Mouse (Mus musculus): Measurements from ENCODE around the gene Lfng. TPM values are rescaled to one million over a fixed set of nuclear protein-coding genes. Genes with fewer than 3 reads are reported as not detected.
A peak's percentile ranks its signal among the peaks of the same experiment; 100 is the strongest.

Lfng gene
- total RNA-seq, 2 experiments from 2014 or later = 20.3 to 30.8 TPM

- no peak for DNase-seq
These were observed 12.3 kb upstream of the Lfng start for GRCm38 (mm10) chr5:140594846-140595245.

- no peak for DNase-seq
These were observed 10.7 kb upstream of the Lfng start for GRCm38 (mm10) chr5:140596426-140596825.

DNA sequence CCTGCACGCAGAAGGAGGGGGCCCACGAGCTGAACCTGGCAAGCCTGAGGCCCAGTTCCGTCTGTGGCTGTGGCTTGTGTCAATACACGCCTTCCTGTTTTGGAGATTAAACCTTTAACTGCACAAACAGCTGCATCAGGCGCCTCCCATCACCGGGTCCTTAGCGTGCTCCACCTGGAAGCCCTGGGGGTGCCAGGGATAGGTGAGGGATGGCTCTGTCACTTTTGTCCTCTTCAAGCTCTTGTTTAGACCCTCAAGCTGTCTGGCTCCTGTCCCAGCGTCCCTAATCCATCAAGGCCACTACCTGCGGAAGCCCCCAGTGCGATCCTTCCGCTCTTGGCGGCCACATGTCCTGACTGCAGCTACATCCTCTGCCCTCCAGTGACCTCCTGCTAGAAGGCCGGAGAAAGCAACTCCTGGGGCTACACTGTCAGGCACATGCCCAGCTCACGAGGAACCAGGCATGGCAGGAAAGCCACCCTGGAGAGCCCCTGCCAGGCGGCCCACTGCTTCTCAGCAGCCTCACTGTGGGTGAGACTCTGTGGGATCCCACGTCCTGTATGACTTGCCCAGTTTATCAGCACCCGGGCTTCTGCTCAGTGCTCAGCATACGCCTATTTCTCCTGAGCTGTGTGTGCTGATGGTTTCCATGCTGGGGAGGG lies 10.1 kb upstream of the Lfng start:
- no peak for DNase-seq

DNA sequence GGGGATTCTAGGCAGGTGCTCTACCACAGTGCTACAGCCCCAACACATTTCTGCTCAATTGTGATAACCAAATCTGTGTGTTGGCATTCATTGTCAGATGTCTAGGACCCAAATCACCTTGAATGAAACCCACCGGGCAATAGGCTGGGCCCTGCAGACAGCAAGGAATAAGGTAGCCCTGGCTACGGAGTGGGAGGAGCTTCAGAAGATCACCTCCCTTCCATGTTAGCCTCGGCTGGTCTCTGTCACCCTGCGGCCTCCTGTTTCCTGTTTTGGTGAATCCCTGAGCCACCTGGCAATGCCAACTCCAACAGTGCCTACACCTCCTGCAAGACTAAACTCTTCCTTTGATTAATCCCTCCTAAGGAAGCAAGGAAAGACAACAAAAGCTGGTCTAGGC lies 9.3 kb upstream of the Lfng start:
- DNase-seq = no peak

DNA sequence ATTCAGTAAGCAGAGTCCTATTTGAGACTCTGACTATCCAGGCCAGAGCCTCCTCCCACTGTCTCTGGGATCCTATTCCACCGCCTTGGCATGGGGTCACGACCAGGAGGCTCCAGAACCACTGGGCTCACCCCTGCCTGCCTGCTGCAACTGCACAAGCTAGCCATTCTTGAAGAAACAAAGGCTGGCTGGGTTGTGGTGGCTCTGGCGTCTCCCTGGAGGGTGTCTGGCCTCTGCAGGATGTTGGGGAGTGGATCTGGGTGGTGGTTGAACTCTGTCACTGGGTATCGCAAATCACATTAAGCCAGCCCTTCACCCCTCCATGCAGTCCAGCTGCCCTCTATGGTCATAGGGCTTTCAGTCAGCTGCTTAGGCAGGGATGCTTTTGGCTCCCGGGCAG lies 7.2 kb upstream of the Lfng start:
- DNase-seq = no peak

DNA sequence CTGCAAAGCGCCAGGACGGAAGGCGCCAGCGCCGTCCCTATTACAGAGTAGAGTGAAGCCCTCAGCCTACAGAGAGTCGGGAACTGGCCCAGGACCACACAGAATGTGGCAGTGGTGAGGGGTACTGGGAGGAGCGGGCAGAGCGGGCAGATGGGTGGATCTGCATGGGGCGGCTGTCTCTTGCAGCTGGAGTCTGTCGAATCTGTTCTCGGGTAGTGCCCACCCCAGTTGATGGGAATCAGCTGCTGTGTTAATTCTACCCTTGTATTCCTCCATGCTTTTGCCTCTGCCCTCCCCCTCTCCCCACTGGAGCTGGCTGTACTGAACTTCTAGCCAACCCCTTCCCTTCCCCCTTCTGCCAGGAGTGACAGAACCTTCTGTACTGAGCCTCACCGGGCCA lies 5.4 kb upstream of the Lfng start:
- DNase-seq = no peak

DNA sequence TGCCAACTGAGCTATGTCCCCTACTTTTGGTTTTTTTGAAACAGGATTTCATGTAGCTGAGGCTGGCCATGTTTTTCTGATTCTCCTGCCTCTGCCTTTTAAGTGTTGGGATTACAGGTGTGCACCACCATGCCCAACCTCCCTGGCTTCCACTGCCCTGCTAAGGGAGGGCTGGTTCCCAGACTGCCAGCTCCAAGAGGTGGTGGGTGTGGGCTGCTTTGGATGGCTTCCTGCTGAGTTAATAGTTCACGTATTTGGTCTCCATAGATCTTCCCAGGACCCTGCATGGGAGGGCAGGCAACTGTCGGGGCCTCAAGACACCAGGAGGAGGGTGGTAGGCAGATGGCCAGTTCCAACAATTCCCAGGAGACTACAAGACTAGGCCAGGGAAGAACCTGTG lies 4.6 kb upstream of the Lfng start:
- DNase-seq = no peak

GRCm38 (mm10) chr5:140604386-140604785 lies 2.7 kb upstream of the Lfng start:
- no peak for DNase-seq

- DNase-seq = no peak
These were observed 1.9 kb upstream of the Lfng start for GRCm38 (mm10) chr5:140605228-140605627.

DNA sequence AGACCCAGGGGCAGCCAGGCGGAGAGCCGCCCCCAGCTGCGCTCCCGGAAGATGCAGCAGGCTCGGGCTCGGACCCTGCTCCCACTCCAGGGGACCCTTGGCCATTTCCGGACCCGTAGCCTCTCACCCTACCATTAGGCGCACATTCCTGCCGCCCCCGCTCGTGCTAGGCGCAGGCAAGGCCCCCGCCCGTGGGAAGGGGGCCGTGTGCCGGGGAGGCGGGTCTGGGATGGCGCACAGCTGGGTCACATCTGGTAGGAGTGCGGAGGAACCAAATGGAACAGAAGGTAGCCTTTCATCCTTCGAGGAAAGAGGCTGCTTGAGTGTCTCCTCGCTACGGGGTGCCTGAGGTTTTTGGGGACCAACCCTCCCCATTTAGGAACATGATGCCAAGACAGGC lies 734 bp upstream of the Lfng start:
- DNase-seq = no peak

DNA sequence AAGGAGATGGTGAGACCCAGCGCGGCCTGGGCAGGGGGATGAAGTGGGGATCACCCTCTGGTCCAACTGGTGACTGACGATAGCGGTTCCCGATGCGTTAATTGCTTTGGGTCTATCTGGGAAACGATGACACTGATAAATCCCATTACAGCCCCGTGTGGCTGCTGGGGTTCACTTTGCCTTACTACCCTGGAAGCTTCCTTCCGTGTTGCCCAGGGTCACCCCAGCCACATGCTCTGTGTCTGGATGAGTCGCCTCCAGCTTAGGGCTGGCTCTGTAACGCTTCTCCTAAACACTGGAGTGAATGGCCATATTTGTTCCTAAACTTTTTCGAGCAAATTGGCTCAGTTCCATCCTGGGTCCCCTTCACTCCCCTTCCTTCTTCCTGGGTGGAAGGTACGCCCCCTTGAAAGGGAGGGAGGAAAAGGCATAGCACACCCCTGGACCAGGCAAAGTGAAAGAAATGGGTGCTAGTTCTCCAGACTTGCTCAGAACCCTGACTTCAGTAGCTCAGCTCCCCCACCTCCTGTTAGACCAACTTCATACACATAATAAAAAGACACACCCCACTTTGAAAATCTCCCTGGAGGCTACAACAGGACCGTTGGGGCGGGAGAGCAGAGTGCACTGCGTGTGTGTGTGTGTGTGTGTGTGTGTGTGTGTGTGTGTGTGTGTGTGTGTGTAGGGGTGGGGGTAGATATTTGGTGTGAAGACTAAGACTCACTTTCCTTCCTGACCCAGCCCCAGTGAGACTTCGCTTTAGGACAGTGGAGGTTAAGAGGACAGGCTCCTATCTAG lies 915 bp downstream of the Lfng start:
- no peak for DNase-seq

- DNase-seq = peak in 1 of 2 experiments; percentile 61
These were observed 1.5 kb downstream of the Lfng start for GRCm38 (mm10) chr5:140608634-140609015.

DNA sequence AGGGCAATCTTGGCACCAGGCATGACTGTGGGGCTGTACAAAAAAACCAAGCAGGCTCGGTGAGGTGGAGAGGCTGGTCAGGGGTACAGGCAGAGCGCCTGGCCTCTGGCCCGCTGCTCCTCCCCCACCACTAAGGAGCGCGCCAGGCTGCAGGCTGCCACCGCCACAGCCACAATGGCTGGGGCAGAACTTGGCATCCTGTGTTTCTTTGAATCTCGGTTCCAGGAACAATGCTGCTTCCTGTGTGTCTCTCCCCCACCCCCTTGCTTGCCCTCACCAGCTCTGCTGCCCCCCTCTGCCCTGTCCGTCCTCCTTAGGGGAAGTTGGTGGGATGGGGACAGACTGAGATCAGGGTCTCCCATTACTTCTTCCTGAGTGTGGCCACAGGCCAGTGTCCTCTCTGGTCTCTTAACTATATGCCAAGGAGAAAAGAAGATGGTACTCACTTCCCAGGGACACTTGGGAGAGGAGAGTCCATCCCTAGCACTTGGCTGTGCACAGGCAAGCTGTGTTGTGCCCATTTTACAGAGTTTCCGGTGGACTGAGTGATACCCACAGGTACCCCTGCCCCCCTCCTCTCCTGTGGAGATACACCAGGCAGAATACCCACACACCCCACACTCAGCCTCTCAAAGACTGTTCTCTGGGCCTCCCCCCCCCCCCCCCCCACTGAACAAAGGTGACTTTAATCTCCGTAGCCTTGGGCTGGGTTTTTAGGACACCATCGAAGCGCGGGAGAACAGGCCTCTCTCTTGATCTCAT lies 2.6 kb downstream of the Lfng start:
- peak; percentile 57 to 60 for DNase-seq

- DNase-seq = no peak
These were observed 3.3 kb downstream of the Lfng start for GRCm38 (mm10) chr5:140610273-140611011.

GRCm38 (mm10) chr5:140611021-140611583 lies 4.0 kb downstream of the Lfng start:
- DNase-seq = peak; percentile 68 to 74

GRCm38 (mm10) chr5:140611611-140612185 lies 4.6 kb downstream of the Lfng start:
- DNase-seq = no peak

DNA sequence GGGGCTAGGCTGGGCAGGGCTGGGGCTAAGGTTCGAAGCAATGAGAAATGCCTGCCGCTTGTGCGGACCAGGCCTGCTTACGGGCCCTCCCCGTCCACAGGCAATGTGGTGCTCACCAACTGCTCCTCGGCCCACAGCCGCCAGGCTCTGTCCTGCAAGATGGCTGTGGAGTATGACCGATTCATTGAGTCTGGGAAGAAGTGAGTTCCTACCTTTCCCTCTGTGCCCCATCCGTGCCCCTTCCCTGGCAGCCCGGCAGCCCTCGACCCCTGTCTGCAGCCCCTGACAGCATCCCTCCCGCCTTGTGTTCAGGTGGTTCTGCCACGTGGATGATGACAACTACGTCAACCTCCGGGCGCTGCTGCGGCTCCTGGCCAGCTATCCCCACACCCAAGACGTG lies 5.1 kb downstream of the Lfng start:
- DNase-seq = no peak

DNA sequence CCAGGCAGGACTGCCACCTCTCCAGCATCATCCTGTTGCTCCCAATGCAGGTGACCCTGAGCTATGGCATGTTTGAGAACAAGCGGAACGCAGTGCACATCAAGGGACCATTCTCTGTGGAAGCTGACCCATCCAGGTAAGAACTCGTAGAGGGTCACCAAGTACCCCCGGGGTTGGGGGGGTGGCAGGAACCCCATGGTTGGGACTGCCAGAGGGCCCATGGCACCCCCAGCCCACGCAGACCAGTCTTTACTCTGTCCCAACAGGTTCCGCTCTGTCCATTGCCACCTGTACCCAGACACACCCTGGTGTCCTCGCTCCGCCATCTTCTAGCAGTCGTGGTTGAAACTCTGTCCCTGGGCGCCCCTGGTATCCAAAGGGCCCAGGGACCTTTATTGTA lies 7.0 kb downstream of the Lfng start:
- DNase-seq = no peak

- DNase-seq = no peak
These were observed 7.7 kb downstream of the Lfng start for GRCm38 (mm10) chr5:140614837-140615236.

DNA sequence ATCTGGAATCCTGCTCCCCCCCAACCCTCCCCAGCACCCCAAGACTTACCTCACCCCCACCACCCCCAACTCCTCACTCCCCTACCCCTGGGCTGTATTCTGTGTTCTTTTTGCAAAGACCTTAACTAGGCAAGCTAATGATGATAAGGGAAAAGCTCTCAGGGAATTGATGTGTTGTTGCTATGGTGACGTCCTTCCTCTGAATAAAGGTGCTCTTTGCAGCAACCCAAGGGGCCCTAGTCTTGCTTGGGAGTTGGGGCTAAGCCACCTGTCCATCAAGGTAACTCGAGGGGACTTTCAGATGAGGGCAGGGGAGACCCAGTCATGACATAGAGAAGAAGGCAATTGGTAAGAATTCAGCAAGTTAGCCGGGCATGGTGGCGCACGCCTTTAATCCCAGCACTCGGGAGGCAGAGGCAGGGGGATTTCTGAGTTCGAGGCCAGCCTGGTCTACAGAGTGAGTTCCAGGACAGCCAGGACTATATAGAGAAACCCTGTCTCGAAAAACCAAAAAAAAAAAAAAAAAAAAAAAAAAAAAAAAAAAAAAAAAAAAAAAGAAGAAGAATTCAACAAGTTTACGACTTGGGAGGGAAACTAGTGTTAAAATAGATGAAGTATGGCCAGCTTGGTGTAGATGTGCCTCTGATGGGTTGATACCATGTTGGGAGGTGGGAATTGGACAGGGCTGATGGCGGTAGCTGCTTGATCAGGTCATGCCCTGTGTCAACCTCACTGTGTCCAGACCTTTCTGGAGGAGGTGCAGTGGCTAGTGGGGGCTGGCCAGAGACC lies 8.4 kb downstream of the Lfng start:
- DNase-seq = no peak

DNA sequence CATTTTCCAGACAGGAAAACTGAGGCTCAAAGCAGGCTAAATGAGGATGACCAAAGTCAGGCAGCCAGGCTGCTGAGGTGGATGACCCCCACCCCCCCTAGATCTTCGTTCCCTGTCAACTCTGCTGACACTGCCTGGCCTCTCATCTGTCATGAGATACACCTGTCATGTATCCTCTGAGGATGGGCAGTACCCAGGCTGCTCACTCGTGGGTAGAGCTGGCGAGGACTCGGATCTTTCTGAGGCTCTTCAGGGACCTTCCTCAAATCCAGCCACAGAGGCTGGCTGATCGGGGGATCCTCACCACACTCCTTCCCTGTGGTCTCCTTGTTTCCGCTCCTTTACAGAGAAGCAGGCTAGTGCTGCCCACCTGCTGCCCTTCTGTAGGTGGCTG lies 9.0 kb downstream of the Lfng start:
- no peak for DNase-seq
